Mouse (Mus musculus): ENCODE results near the gene Hist1h2ae.

DNA sequence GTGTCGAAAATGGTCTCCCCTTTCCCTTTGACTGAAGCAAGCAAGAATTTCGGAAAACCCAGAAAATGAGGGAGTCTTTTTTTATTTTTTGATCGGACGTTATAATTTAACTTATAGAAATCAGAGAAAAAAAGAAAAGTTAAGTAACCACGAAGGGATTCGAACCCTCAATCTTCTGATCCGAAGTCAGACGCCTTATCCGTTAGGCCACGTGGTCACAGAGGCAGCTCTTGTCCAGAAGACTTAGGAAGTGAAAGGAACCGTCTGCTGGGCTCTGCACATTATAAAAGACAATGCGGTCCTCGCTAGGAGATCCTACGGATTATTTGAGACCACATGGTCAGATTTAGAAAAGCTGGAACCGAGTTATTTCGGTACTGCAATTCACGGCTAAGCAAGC is 44.7 kb downstream of the Hist1h2ae start:
- TF ChIP-seq POLR2A (IDR thresholded peaks at IDR 0.05; ENCODE audit: low read depth, low read length) (no peak), CTCF (IDR thresholded peaks at IDR 0.05; ENCODE audit: extremely low read depth, insufficient read length, insufficient replicate concordance, low read depth, low read length) (no peak)

All from small intestine, adult 2 months (tissue).